Mouse (Mus musculus): Measurements from ENCODE around the gene Clstn2.

- TF ChIP-seq CTCF (IDR thresholded peaks at IDR 0.05; ENCODE audit: borderline replicate concordance, insufficient read depth, low read depth, low read length), result no peak
- no peak for TF ChIP-seq POLR2A (IDR thresholded peaks at IDR 0.05; ENCODE audit: borderline replicate concordance, insufficient read depth, low read length)
These were observed 257.2 kb downstream of the Clstn2 start for GRCm38 (mm10) chr9:97775770-97776169.

Measured in cerebellum, adult 2 months (tissue).